Mouse (Mus musculus): ENCODE measurements around the gene Phox2a. TPM values are rescaled to one million over a fixed set of nuclear protein-coding genes. Genes with fewer than 3 reads are reported as not detected.

Phox2a gene
- polyA plus RNA-seq, 1 experiment from 2014 or later = 0.67 TPM

DNA sequence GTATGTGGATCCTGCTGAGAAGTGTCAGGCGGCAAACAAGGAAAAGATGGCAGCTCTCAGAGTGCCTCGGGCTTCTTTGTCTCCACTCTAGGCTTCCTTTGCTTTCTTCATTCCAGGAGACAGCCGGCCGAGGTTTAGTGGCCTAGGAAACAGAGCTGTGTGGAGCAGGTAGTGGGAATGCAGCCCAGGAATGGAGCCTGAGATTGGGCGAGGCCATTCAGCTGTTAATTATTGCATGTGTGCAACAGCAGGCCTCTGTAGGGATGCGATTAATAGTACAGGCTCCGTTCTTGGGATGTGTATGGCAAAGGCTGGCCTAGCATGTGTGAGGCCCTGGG lies 51.0 kb downstream of the Phox2a start:
- ATAC-seq (ENCODE audit: insufficient read depth) (no peak), DNase-seq (no peak)
- Histone ChIP-seq H3K36me3 (ENCODE audit: insufficient read depth) (no peaks in the 10 kb centered on the region), H3K27ac (ENCODE audit: low read depth) (no peak overlapping the region), H3K4me3 (ENCODE audit: low read depth, low read length) (no peak overlapping the region), H3K9me3 (ENCODE audit: low read depth, low read length) (no peaks in the 10 kb centered on the region), H3K4me2 (no peak overlapping the region), H3K9ac (no peak overlapping the region), H3K27me3 (ENCODE audit: insufficient read depth, low read length) (no peaks in the 10 kb centered on the region), H3K4me1 (ENCODE audit: insufficient read depth) (no peaks in the 10 kb centered on the region)
- WGBS = 71% methylated on average over 7 of the region's 7 CpGs
- TF ChIP-seq CTCF (IDR thresholded peaks at IDR 0.05; ENCODE audit: low read depth) = no peak

DNA sequence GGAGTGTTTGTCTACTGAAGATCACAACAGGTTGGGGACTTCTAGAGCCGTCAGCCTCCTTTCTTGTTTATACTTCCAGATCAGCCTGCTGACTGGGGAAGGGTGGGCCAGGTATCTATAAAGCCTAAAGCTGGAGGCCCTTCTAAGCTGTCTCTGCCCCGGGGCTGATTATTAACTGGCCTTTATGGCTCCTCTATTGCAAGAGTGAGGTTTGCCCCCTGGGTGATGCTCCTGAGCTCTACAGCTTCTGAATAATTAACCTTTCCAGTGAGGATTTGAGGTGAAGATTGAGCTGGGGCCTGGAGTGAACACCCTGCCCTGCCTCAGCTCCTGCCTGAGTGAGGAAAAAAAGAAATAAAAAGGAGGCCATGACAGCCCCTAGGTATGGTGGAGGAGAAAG lies 52.5 kb downstream of the Phox2a start, which contains the start of gene Folr1:
Gene Folr1, minus strand, starts transcription at position 160 of the 400 bp plus-strand sequence.
- Histone ChIP-seq H3K4me1 (ENCODE audit: insufficient read depth) (no peaks in the 10 kb centered on the region), H3K4me3 (ENCODE audit: low read depth, low read length) (no peak within 1 kb of the TSS), H3K27ac (ENCODE audit: low read depth) (peak within 1 kb of the TSS; percentile 33; the same call in 1 of the 2 replicates), H3K36me3 (ENCODE audit: insufficient read depth) (no peaks in the 10 kb centered on the region), H3K9ac (no peak within 1 kb of the TSS), H3K4me2 (no peak within 1 kb of the TSS), H3K27me3 (ENCODE audit: insufficient read depth, low read length) (no peaks in the 10 kb centered on the region), H3K9me3 (ENCODE audit: low read depth, low read length) (no peaks in the 10 kb centered on the region)
- DNase-seq = no peak
- WGBS = 64% methylated on average over 2 of the region's 2 CpGs
- no peak for TF ChIP-seq CTCF (IDR thresholded peaks at IDR 0.05; ENCODE audit: low read depth)
- ATAC-seq (ENCODE audit: insufficient read depth) = no peak

DNA sequence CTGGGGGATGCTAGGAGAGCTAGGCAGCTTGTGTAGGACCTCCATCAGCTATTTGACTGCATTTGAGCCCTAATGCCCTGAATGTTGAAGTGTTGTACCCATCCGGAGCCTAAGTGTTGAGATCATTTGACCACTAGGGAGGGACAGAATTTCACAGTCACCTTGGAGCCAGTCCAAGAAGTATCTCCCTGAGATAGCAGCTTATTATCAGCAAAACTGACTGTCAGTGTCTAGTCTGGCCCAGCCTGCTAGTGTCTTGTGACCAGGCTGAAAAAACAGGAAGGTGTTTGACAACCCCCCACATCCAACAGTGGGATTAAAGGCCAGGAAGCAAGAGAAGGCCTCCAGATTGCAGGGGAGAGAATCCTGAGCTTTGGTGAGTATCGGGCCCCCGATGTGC lies 53.2 kb downstream of the Phox2a start:
- no peak overlapping the region for H3K4me2 ChIP-seq
- ATAC-seq (ENCODE audit: insufficient read depth) (peak; percentile 58; the same call in 1 of the 2 replicates), DNase-seq (peak; percentile 55)
- H3K4me3 ChIP-seq (ENCODE audit: low read depth, low read length) = no peak overlapping the region
- no peak overlapping the region for H3K9ac ChIP-seq
- H3K27me3 ChIP-seq (ENCODE audit: insufficient read depth, low read length) = no peaks in the 10 kb centered on the region
- no peaks in the 10 kb centered on the region for H3K9me3 ChIP-seq (ENCODE audit: low read depth, low read length)
- H3K27ac ChIP-seq (ENCODE audit: low read depth) = peak overlapping the region; percentile 33; the same call in 1 of the 2 replicates
- no peaks in the 10 kb centered on the region for H3K4me1 ChIP-seq (ENCODE audit: insufficient read depth)
- no peak for TF ChIP-seq CTCF (IDR thresholded peaks at IDR 0.05; ENCODE audit: low read depth)
- 36% methylated on average over 3 of the region's 3 CpGs for WGBS
- H3K36me3 ChIP-seq (ENCODE audit: insufficient read depth) = no peaks in the 10 kb centered on the region

Other genes starting within 250 kb of the Phox2a start
- gene Art2b, start 232.7 kb upstream of the Phox2a start, polyA plus RNA-seq (2014; fragmentation: Nextera tagmentation; extraction: Ambion mirVana) = not detected in 2 replicates
- 55.6 and 56.5 TPM in 2 replicates for gene Clpb, start 154.7 kb upstream of the Phox2a start, polyA plus RNA-seq (2014; fragmentation: Nextera tagmentation; extraction: Ambion mirVana)
- 35.6 and 37.4 TPM in 2 replicates for gene Inppl1, start 19.9 kb downstream of the Phox2a start, polyA plus RNA-seq (2014; fragmentation: Nextera tagmentation; extraction: Ambion mirVana)
- gene Folr2, start 38.9 kb downstream of the Phox2a start, polyA plus RNA-seq (2014; fragmentation: Nextera tagmentation; extraction: Ambion mirVana) = 2.6 and 2.8 TPM in 2 replicates
- gene Anapc15, start 45.4 kb downstream of the Phox2a start, polyA plus RNA-seq (2014; fragmentation: Nextera tagmentation; extraction: Ambion mirVana) = 85.9 and 90.4 TPM in 2 replicates
- 0.20 and 0.73 TPM in 2 replicates for gene Folr1, start 52.5 kb downstream of the Phox2a start, polyA plus RNA-seq (2014; fragmentation: Nextera tagmentation; extraction: Ambion mirVana)
- gene Lamtor1, start 87.6 kb downstream of the Phox2a start, polyA plus RNA-seq (2014; fragmentation: Nextera tagmentation; extraction: Ambion mirVana) = 151 and 161 TPM in 2 replicates
- 0.30 and 0.43 TPM in 2 replicates for gene Tomt, start 88.0 kb downstream of the Phox2a start, polyA plus RNA-seq (2014; fragmentation: Nextera tagmentation; extraction: Ambion mirVana)
- gene Lrrc51, start 115.6 kb downstream of the Phox2a start, polyA plus RNA-seq (2014; fragmentation: Nextera tagmentation; extraction: Ambion mirVana) = 7.7 and 8.3 TPM in 2 replicates
- gene Numa1, start 115.8 kb downstream of the Phox2a start, polyA plus RNA-seq (2014; fragmentation: Nextera tagmentation; extraction: Ambion mirVana) = 109 TPM in 2 replicates
- gene Il18bp, start 200.4 kb downstream of the Phox2a start, polyA plus RNA-seq (2014; fragmentation: Nextera tagmentation; extraction: Ambion mirVana) = 2.2 and 2.6 TPM in 2 replicates
- gene Rnf121, start 247.2 kb downstream of the Phox2a start, polyA plus RNA-seq (2014; fragmentation: Nextera tagmentation; extraction: Ambion mirVana) = 24.8 and 29.3 TPM in 2 replicates
- 23.8 and 26.9 TPM in 2 replicates for gene Xndc1, start 247.2 kb downstream of the Phox2a start, polyA plus RNA-seq (2014; fragmentation: Nextera tagmentation; extraction: Ambion mirVana)
- gene Xntrpc, start 247.4 kb downstream of the Phox2a start, polyA plus RNA-seq (2014; fragmentation: Nextera tagmentation; extraction: Ambion mirVana) = 1.0 and 1.2 TPM in 2 replicates